Mouse (Mus musculus) liver, embryonic 14.5 days (tissue): ENCODE data around the gene Rora.

Experiments
- CTCF ChIP-seq: IDR thresholded peaks from 2 replicates; pipeline ENCODE4 v1.5.1; 2016; ENCODE audit warnings: antibody characterized with exemption, low read depth, control low read depth
- EP300 ChIP-seq: IDR thresholded peaks from 2 replicates; pipeline ENCODE4 v1.6.1; 2016; ENCODE audit warnings: antibody characterized with exemption, low read depth

- TF ChIP-seq CTCF (no peak), EP300 (no peak)
Measured at GRCm38 (mm10) chr9:69404671-69405070, 751.1 kb downstream of the Rora start.
